Mouse (Mus musculus) lung, postnatal 0 days (tissue): ENCODE results near the gene Taar1. TPM values are rescaled to one million over a fixed set of nuclear protein-coding genes. Genes with fewer than 3 reads are reported as not detected.
A peak's percentile ranks its signal among the peaks of the same experiment; 100 is the strongest.

ENCODE experiments used
- ATAC-seq: fragments of 200-750 bp; cut with Nextera tagmentation; 2 replicates; pipeline ENCODE4 v1.8.0; 2017; ENCODE audit warnings: moderate library complexity
- DNase-seq: peaks from one replicate; pipeline ENCODE4 v3.0.0-alpha.2; 2016; ENCODE audit warnings: low spot score
- H3K27ac ChIP-seq: fragments of 300-500 bp; sonication (generic); 2 replicates; pipeline ENCODE4 v1.5.1; 2014; ENCODE audit warnings: antibody characterized with exemption, mild to moderate bottlenecking, low read length, mixed read lengths
- H3K27me3 ChIP-seq: fragments of 300-500 bp; sonication (generic); replicated peaks from 2 replicates; pipeline ENCODE4 v1.6.1; 2014; ENCODE audit warnings: low read length, mixed read lengths; ENCODE audit not compliant: insufficient read depth
- H3K36me3 ChIP-seq: fragments of 300-500 bp; sonication (generic); 2 replicates; pipeline ENCODE4 v1.6.1; 2014; ENCODE audit warnings: low read length, mixed read lengths; ENCODE audit not compliant: insufficient read depth
- H3K4me1 ChIP-seq: fragments of 300-500 bp; sonication (generic); 2 replicates; pipeline ENCODE4 v1.6.1; 2014; ENCODE audit warnings: antibody characterized with exemption, low read depth, low read length, mixed read lengths; ENCODE audit not compliant: insufficient read depth
- H3K4me2 ChIP-seq: fragments of 300-500 bp; sonication (generic); replicated peaks from 2 replicates; pipeline ENCODE4 v1.6.1; 2014; ENCODE audit warnings: low read depth, mild to moderate bottlenecking, low read length, moderate library complexity, mixed read lengths
- H3K4me3 ChIP-seq: fragments of 300-500 bp; sonication (generic); 2 replicates; pipeline ENCODE4 v1.5.1; 2014; ENCODE audit warnings: low read depth, low read length
- H3K9ac ChIP-seq: fragments of 300-500 bp; sonication (generic); replicated peaks from 2 replicates; pipeline ENCODE4 v1.6.1; 2014; ENCODE audit warnings: low read depth, mild to moderate bottlenecking
- H3K9me3 ChIP-seq: fragments of 300-500 bp; sonication (generic); 2 replicates; pipeline ENCODE4 v1.6.1; 2016; ENCODE audit warnings: low read length, mixed read lengths
- CTCF ChIP-seq: IDR thresholded peaks from 2 replicates; pipeline ENCODE4 v1.5.1; 2016; ENCODE audit warnings: antibody characterized with exemption, mild to moderate bottlenecking
- EP300 ChIP-seq: IDR thresholded peaks from 2 replicates; pipeline ENCODE4 v1.6.1; 2016; ENCODE audit warnings: antibody characterized with exemption, mild to moderate bottlenecking, control low read depth
- whole genome bisulfite sequencing: fragments of 180-500 bp; shearing (Covaris S2); extraction: QIAGEN DNeasy Blood & Tissue Kit; methylation state at CpG from one replicate; pipeline ENCODE4 v1.1.7; 2014; 5-methylcytosine and 5-hydroxymethylcytosine counted together
- polyA plus RNA-seq: library from polyadenylated mRNA; unstranded; fragments of >200 nt; fragmentation: Nextera tagmentation; extraction: Ambion mirVana; gene quantifications from 2 replicates; pipeline ENCODE4 v1.2.1, GENCODE M21; 2015

Taar1 gene
- polyA plus RNA-seq, 1 experiment from 2014 or later = not detected

DNA sequence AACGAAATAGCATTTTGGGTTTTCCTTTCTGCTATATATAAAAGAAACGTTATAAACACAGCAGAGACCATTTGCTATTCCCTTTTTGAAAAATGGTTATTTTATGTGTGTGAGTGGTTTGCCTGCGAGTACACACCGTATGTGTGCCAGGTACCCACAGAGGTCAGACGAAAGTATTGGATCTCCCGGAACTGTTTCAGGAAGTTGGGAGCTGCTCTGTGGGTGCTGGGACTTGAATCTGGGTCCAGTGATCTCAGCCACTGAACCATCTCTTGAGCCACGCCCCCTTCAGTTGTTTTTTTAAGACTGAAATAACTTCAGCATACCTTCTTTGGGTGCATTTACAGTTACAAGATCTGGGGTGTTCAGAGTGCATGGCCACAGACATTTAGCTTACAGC lies 24.8 kb upstream of the Taar1 start:
- ATAC-seq (no peak), DNase-seq (peak; percentile 28)
- Histone ChIP-seq H3K27me3 (no peaks in the 10 kb centered on the region), H3K4me2 (peak overlapping the region; percentile 62), H3K9me3 (no peaks in the 10 kb centered on the region), H3K27ac (no peak overlapping the region), H3K9ac (no peak overlapping the region), H3K4me3 (peak overlapping the region; percentile 38; the same call in 1 of the 2 replicates), H3K36me3 (no peaks in the 10 kb centered on the region), H3K4me1 (no peaks in the 10 kb centered on the region)
- TF ChIP-seq EP300 = no peak
- no peak for TF ChIP-seq CTCF
- WGBS = 64% methylated on average over 7 of the region's 7 CpGs

DNA sequence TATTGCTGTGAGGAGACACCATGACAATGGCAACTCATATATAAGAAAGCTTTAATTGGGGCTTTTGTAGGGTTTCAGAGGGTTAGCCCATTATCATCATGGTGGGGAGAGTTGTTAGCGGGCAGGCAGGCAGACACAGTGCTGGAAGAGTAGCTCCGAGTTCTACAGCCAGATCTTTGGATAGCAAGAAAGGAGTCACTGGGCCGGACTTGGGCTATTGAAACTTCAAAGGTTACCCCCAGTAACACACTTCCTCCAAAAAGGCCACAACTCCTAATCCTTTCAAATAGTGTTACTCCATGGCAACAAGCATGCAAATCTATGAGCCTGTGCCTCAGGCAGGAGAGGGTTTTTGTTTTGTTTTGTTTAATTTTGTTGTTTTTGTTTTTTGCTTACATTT lies 19.0 kb upstream of the Taar1 start:
- no peak overlapping the region for H3K9ac ChIP-seq
- no peaks in the 10 kb centered on the region for H3K36me3 ChIP-seq
- ATAC-seq (no peak), DNase-seq (no peak)
- no peaks in the 10 kb centered on the region for H3K4me1 ChIP-seq
- no peak overlapping the region for H3K27ac ChIP-seq
- no peak for TF ChIP-seq EP300
- TF ChIP-seq CTCF = no peak
- no peak overlapping the region for H3K4me2 ChIP-seq
- H3K27me3 ChIP-seq = no peaks in the 10 kb centered on the region
- H3K4me3 ChIP-seq = no peak overlapping the region
- no peaks in the 10 kb centered on the region for H3K9me3 ChIP-seq
- WGBS = 93% methylated on average over 3 of the region's 3 CpGs

DNA sequence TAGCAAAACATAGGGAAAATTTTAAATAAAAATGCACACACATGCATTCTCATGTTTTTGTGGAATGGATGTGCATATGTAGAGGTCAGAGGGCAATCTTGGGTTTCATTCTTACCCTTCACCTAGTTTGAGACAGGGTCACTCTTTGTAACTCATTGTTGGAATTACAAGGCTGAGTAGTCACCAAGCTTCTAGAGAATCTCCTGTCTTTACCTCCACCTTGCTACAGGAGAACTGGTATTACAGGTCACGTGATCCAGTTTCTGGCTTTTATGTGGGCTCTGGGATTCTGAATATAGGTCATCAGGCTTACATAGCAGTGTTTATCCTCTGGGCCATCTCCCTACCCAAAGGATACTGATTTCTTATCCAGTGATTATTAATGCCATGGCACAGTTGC lies 14.5 kb upstream of the Taar1 start:
- Histone ChIP-seq H3K4me3 (no peak overlapping the region), H3K4me2 (no peak overlapping the region), H3K4me1 (no peaks in the 10 kb centered on the region), H3K27ac (no peak overlapping the region), H3K27me3 (no peaks in the 10 kb centered on the region), H3K9me3 (no peaks in the 10 kb centered on the region), H3K9ac (no peak overlapping the region), H3K36me3 (no peaks in the 10 kb centered on the region)
- TF ChIP-seq EP300 (no peak), CTCF (no peak)
- no peak for ATAC-seq
- DNase-seq = no peak
- 85% methylated on average over 1 of the region's 1 CpGs for WGBS

DNA sequence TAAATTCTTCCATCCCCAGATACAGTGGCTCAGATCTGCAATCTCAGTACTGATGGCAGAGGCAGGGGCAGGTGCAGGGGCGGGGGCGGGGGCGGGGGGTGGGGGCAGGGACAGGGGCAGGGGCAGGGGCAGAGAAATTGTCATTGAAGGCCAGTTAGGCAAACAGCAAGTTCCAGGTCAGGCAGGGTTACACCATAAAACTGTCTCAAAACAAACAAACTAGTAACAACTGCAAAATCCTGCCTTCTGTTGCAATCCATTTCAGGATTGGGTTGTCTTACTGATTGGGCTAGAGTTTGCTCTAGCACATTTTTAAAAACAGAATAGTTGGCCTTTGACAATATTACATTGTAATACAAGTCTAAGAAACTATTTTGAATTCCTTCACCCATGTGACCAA lies 2.3 kb downstream of the Taar1 start:
- no peaks in the 10 kb centered on the region for H3K36me3 ChIP-seq
- H3K4me1 ChIP-seq = no peaks in the 10 kb centered on the region
- no peak overlapping the region for H3K4me3 ChIP-seq
- TF ChIP-seq EP300 (no peak), CTCF (no peak)
- no peaks in the 10 kb centered on the region for H3K27me3 ChIP-seq
- ATAC-seq (no peak), DNase-seq (no peak)
- H3K9me3 ChIP-seq = no peaks in the 10 kb centered on the region
- no peak overlapping the region for H3K4me2 ChIP-seq
- H3K27ac ChIP-seq = no peak overlapping the region
- 67% methylated on average over 3 of the region's 3 CpGs for WGBS
- no peak overlapping the region for H3K9ac ChIP-seq

DNA sequence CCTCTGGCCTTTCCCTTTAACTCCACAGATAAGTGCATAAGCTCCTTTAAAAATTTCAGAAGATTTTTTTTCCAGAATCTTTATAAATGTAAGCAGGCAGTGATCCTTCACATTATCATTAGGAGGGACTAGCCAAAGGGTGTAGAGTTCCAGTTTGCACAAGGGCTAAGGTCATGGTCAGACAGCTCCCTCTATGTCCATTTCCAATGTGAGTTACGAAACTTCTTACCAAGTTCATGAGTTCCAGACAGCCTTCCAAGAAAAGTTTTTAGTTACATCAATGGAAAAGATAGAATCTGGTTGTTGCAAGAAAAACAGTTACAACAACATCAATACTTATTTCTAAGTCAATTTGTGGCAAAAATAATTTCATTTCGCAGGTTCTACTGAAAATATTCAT lies 3.8 kb downstream of the Taar1 start:
- no peaks in the 10 kb centered on the region for H3K4me1 ChIP-seq
- no peak overlapping the region for H3K9ac ChIP-seq
- no peaks in the 10 kb centered on the region for H3K36me3 ChIP-seq
- H3K4me3 ChIP-seq = no peak overlapping the region
- H3K4me2 ChIP-seq = no peak overlapping the region
- DNase-seq = no peak
- no peak for ATAC-seq
- 79% methylated on average over 2 of the region's 2 CpGs for WGBS
- no peaks in the 10 kb centered on the region for H3K27me3 ChIP-seq
- TF ChIP-seq EP300 (no peak), CTCF (no peak)
- H3K27ac ChIP-seq = no peak overlapping the region
- H3K9me3 ChIP-seq = no peaks in the 10 kb centered on the region

DNA sequence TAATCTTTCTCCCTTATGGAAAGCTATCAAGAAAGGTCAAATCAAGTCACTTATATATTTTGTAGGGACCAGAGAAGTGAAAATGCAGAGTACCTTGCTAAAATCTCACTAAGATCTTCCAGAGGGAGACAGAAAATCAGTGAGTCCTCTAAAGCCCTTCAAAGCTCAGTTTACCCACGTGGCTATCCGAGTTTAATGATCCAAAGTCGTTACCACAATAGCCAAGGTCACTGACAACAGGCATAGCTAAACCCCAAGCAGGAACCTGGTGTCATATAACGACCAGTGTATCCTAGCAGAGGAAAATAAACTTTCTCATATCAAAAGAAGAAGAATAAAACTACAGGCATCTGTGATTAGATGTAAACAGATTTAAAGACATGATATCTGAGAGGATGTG lies 17.5 kb downstream of the Taar1 start:
- WGBS = 37% methylated on average over 4 of the region's 4 CpGs
- H3K27me3 ChIP-seq = no peaks in the 10 kb centered on the region
- DNase-seq (no peak), ATAC-seq (no peak)
- H3K36me3 ChIP-seq = no peaks in the 10 kb centered on the region
- no peak overlapping the region for H3K27ac ChIP-seq
- no peak overlapping the region for H3K4me3 ChIP-seq
- no peak for TF ChIP-seq CTCF
- H3K4me1 ChIP-seq = no peaks in the 10 kb centered on the region
- H3K9me3 ChIP-seq = no peaks in the 10 kb centered on the region
- no peak overlapping the region for H3K4me2 ChIP-seq
- H3K9ac ChIP-seq = no peak overlapping the region

DNA sequence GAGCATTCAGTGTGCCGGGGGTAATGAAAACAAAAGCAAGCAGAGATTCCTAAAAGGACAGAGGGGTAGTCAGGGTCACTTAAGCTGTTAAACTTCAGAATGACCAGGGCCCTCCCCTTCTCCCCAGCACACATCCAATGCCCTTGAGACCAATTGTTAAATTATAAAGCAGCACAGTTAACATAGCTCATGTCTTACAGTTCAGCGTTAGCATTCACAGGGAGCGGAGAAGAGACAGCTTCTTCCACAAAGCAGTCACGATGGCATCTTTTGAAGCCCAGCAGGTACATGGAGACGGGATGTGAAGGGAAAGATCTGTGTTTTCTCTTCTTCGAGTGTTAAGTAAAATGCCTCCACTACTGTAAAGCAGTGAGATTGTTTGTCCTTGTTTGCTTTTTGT lies 18.2 kb downstream of the Taar1 start, which contains the start of gene Taar2:
Gene Taar2 (plus strand): TSS at position 261 of the 400 bp plus-strand sequence.
- Histone ChIP-seq H3K36me3 (no peaks in the 10 kb centered on the region), H3K4me3 (no peak within 1 kb of the TSS), H3K4me2 (no peak within 1 kb of the TSS), H3K9me3 (no peaks in the 10 kb centered on the region), H3K9ac (no peak within 1 kb of the TSS), H3K27me3 (no peaks in the 10 kb centered on the region), H3K4me1 (no peaks in the 10 kb centered on the region), H3K27ac (no peak within 1 kb of the TSS)
- ATAC-seq (no peak), DNase-seq (no peak)
- WGBS = 56% methylated on average over 6 of the region's 6 CpGs
- TF ChIP-seq EP300 (no peak), CTCF (no peak)
